Mouse (Mus musculus): ENCODE data around the gene Msrb2.

Msrb2 gene

GRCm38 (mm10) chr2:19371390-19372158, at the start of gene Msrb2:
Gene Msrb2 (plus strand): TSS chr2:19371440.
- peak; percentile 67 for DNase-seq

- no peak for DNase-seq
Measured at GRCm38 (mm10) chr2:19322448-19322847, 48.8 kb upstream of the Msrb2 start.

- DNase-seq: no peak
Measured at GRCm38 (mm10) chr2:19326376-19326775, 44.9 kb upstream of the Msrb2 start.

GRCm38 (mm10) chr2:19327811-19328210, 43.4 kb upstream of the Msrb2 start:
- DNase-seq: no peak

GRCm38 (mm10) chr2:19343901-19344635, 27.2 kb upstream of the Msrb2 start:
- DNase-seq: peak; percentile 80

- DNase-seq: peak; percentile 91
Measured at GRCm38 (mm10) chr2:19344636-19345413, 26.4 kb upstream of the Msrb2 start.

GRCm38 (mm10) chr2:19345414-19345964, 25.8 kb upstream of the Msrb2 start:
- DNase-seq: no peak

- no peak for DNase-seq
Measured at GRCm38 (mm10) chr2:19348454-19348853, 22.8 kb upstream of the Msrb2 start.

- no peak for DNase-seq
Measured at GRCm38 (mm10) chr2:19350167-19350566, 21.1 kb upstream of the Msrb2 start.

GRCm38 (mm10) chr2:19351615-19352253, 19.5 kb upstream of the Msrb2 start:
- no peak for DNase-seq

GRCm38 (mm10) chr2:19353158-19353557, 18.1 kb upstream of the Msrb2 start:
- DNase-seq: no peak

- no peak for DNase-seq
Measured at GRCm38 (mm10) chr2:19362880-19363279, 8.4 kb upstream of the Msrb2 start.

- DNase-seq: no peak
Measured at GRCm38 (mm10) chr2:19366426-19366825, 4.8 kb upstream of the Msrb2 start.

- no peak for DNase-seq
Measured at GRCm38 (mm10) chr2:19367114-19367513, 4.1 kb upstream of the Msrb2 start.

GRCm38 (mm10) chr2:19373695-19374094, 2.5 kb downstream of the Msrb2 start:
- no peak for DNase-seq

GRCm38 (mm10) chr2:19380446-19380950, 9.3 kb downstream of the Msrb2 start:
- no peak for DNase-seq

GRCm38 (mm10) chr2:19380986-19381385, 9.7 kb downstream of the Msrb2 start:
- no peak for DNase-seq

GRCm38 (mm10) chr2:19382206-19382605, 11.0 kb downstream of the Msrb2 start:
- no peak for DNase-seq

- DNase-seq: no peak
Measured at GRCm38 (mm10) chr2:19383006-19383405, 11.8 kb downstream of the Msrb2 start.

- DNase-seq: no peak
Measured at GRCm38 (mm10) chr2:19385772-19386171, 14.5 kb downstream of the Msrb2 start.

GRCm38 (mm10) chr2:19388329-19389103, 17.3 kb downstream of the Msrb2 start:
- DNase-seq: no peak

Data from right cerebral cortex, adult 18-20 months (tissue).